Mouse (Mus musculus) heart, embryonic 14.5 days (tissue): ENCODE measurements around the gene Tdrd7. TPM values are rescaled to one million over a fixed set of nuclear protein-coding genes. Genes with fewer than 3 reads are reported as not detected.

ENCODE experiments used
- ATAC-seq: fragments of 200-750 bp; cut with Nextera tagmentation; 2 replicates; pipeline ENCODE4 v1.8.0; 2017; ENCODE audit warnings: low read depth, moderate TSS enrichment; ENCODE audit not compliant: insufficient number of reproducible peaks, insufficient read depth, low FRiP score
- H3K27ac ChIP-seq, 2 experiments: fragments of 200-500 bp in 1 of 2; fragments of 300-500 bp in 1 of 2; sonication (generic) in 1 of 2; replicated peaks in 1 of 2; 2 replicates each; pipeline ENCODE4 v1.5.1; 2012 to 2014; ENCODE audit warnings: low read depth in 2 of 2, low read length in 2 of 2, control low read depth in 1 of 2, mild to moderate bottlenecking in 1 of 2, mixed read lengths in 1 of 2; ENCODE audit not compliant: control insufficient read depth in 1 of 2, insufficient read depth in 1 of 2
- H3K27me3 ChIP-seq: fragments of 300-500 bp; sonication (generic); 2 replicates; pipeline ENCODE4 v1.6.1; 2014; ENCODE audit warnings: mild to moderate bottlenecking, low read length, control low read depth; ENCODE audit not compliant: control insufficient read depth, insufficient read depth
- H3K36me3 ChIP-seq: fragments of 300-500 bp; sonication (generic); 2 replicates; pipeline ENCODE4 v1.6.1; 2014; ENCODE audit warnings: mild to moderate bottlenecking, control low read depth, low read length, mixed read lengths; ENCODE audit not compliant: control insufficient read depth, insufficient read depth
- H3K4me1 ChIP-seq, 2 experiments: fragments of 200-500 bp in 1 of 2; fragments of 300-500 bp in 1 of 2; sonication (generic) in 1 of 2; 2 replicates each; pipeline ENCODE4 v1.6.1; 2012 to 2014; ENCODE audit warnings: low read length in 2 of 2, control low read depth in 1 of 2, mixed read lengths in 1 of 2; ENCODE audit not compliant: control insufficient read depth in 2 of 2, insufficient read depth in 2 of 2
- H3K4me2 ChIP-seq: fragments of 300-500 bp; sonication (generic); 2 replicates; pipeline ENCODE4 v1.6.1; 2014; ENCODE audit warnings: mild to moderate bottlenecking, low read length
- H3K4me3 ChIP-seq, 2 experiments: fragments of 200-500 bp in 1 of 2; fragments of 300-500 bp in 1 of 2; sonication (generic) in 1 of 2; 2 replicates each; pipeline ENCODE4 v1.5.1; 2012 to 2014; ENCODE audit warnings: low read length in 2 of 2, mild to moderate bottlenecking in 2 of 2, control low read depth in 1 of 2, low read depth in 1 of 2, moderate library complexity in 1 of 2; ENCODE audit not compliant: control insufficient read depth in 1 of 2, insufficient read depth in 1 of 2
- H3K9ac ChIP-seq: fragments of 300-500 bp; sonication (generic); 2 replicates; pipeline ENCODE4 v1.6.1; 2014; ENCODE audit warnings: mild to moderate bottlenecking, low read length
- H3K9me3 ChIP-seq: fragments of 300-500 bp; sonication (generic); 2 replicates; pipeline ENCODE4 v1.6.1; 2016; ENCODE audit warnings: low read length, control low read depth; ENCODE audit not compliant: control insufficient read depth
- WGBS: fragments of 180-500 bp; shearing (Covaris S2); extraction: QIAGEN DNeasy Blood & Tissue Kit; methylation state at CpG from one replicate; pipeline ENCODE4 v1.1.7; 2014; 5-methylcytosine and 5-hydroxymethylcytosine counted together
- polyA plus RNA-seq: library from polyadenylated mRNA; unstranded; fragments of >200 nt; fragmentation: Nextera tagmentation; extraction: Ambion mirVana; gene quantifications from 2 replicates; pipeline ENCODE4 v1.2.1, GENCODE M21; 2014

Gene Tdrd7
- polyA plus RNA-seq, 1 experiment from 2014 or later = 19.1 TPM

GRCm38 (mm10) chr4:45976931-45977667 lies 12.0 kb downstream of the Tdrd7 start:
- no peaks in the 10 kb centered on the region for H3K27me3 ChIP-seq
- no peaks in the 10 kb centered on the region for H3K36me3 ChIP-seq
- 78% methylated on average over 6 of the region's 6 CpGs for WGBS
- no peaks in the 10 kb centered on the region for H3K9me3 ChIP-seq
- peaks cover 4 to 14% of the 10 kb centered on the region in 2 experiments for H3K4me1 ChIP-seq
- H3K4me3 ChIP-seq = no peak overlapping the region
- H3K27ac ChIP-seq = no peak overlapping the region
- no peak for ATAC-seq
- no peak overlapping the region for H3K9ac ChIP-seq
- H3K4me2 ChIP-seq = no peak overlapping the region

- ATAC-seq = no peak
- H3K27ac ChIP-seq = no peak overlapping the region
- H3K4me1 ChIP-seq = no peaks in the 10 kb centered on the region
- no peaks in the 10 kb centered on the region for H3K36me3 ChIP-seq
- no peaks in the 10 kb centered on the region for H3K27me3 ChIP-seq
- H3K9ac ChIP-seq = no peak overlapping the region
- H3K9me3 ChIP-seq = no peaks in the 10 kb centered on the region
- no peak overlapping the region for H3K4me2 ChIP-seq
- no peak overlapping the region for H3K4me3 ChIP-seq
- WGBS = 57% methylated on average over 2 of the region's 2 CpGs
Observed at GRCm38 (mm10) chr4:45979916-45980315, 14.8 kb downstream of the Tdrd7 start.

- Histone ChIP-seq H3K9ac (no peak overlapping the region), H3K27ac (no peak overlapping the region), H3K36me3 (no peaks in the 10 kb centered on the region), H3K27me3 (no peaks in the 10 kb centered on the region), H3K4me3 (no peak overlapping the region), H3K4me2 (no peak overlapping the region), H3K9me3 (no peaks in the 10 kb centered on the region), H3K4me1 (no peaks in the 10 kb centered on the region)
- no peak for ATAC-seq
Observed at GRCm38 (mm10) chr4:45981054-45981453, 15.9 kb downstream of the Tdrd7 start.

GRCm38 (mm10) chr4:45990427-45991135 lies 25.4 kb downstream of the Tdrd7 start:
- Histone ChIP-seq H3K4me2 (no peak overlapping the region), H3K9me3 (no peaks in the 10 kb centered on the region), H3K27ac (peak overlapping the region in 1 of 2 experiments; percentile 12; a peak in 1 of 4 replicates), H3K27me3 (no peaks in the 10 kb centered on the region), H3K4me3 (no peak overlapping the region), H3K36me3 (peaks cover 43% of the 10 kb centered on the region), H3K9ac (no peak overlapping the region), H3K4me1 (peaks cover 2 to 12% of the 10 kb centered on the region in 2 experiments; a peak in 3 of 4 replicates)
- whole genome bisulfite sequencing = 47% methylated on average over 6 of the region's 6 CpGs
- no peak for ATAC-seq

- H3K4me2 ChIP-seq = no peak overlapping the region
- WGBS = 81% methylated on average over 4 of the region's 4 CpGs
- ATAC-seq = no peak
- no peak overlapping the region for H3K9ac ChIP-seq
- no peaks in the 10 kb centered on the region for H3K4me1 ChIP-seq
- peaks cover 25% of the 10 kb centered on the region for H3K36me3 ChIP-seq
- no peak overlapping the region for H3K27ac ChIP-seq
- no peaks in the 10 kb centered on the region for H3K9me3 ChIP-seq
- no peaks in the 10 kb centered on the region for H3K27me3 ChIP-seq
- H3K4me3 ChIP-seq = no peak overlapping the region
Observed at GRCm38 (mm10) chr4:45998536-45998935, 33.4 kb downstream of the Tdrd7 start.

GRCm38 (mm10) chr4:46008142-46008793 lies 43.1 kb downstream of the Tdrd7 start:
- Histone ChIP-seq H3K9me3 (no peaks in the 10 kb centered on the region), H3K27ac (peak overlapping the region; percentile 12 to 30; a peak in 2 of 4 replicates), H3K36me3 (peaks cover 49% of the 10 kb centered on the region), H3K9ac (no peak overlapping the region), H3K27me3 (no peaks in the 10 kb centered on the region), H3K4me1 (no peaks in the 10 kb centered on the region; a peak in 1 of 4 replicates), H3K4me2 (no peak overlapping the region), H3K4me3 (no peak overlapping the region)
- peak; percentile 54 for ATAC-seq
- WGBS = 76% methylated on average over 5 of the region's 5 CpGs

GRCm38 (mm10) chr4:46011698-46012097 lies 46.6 kb downstream of the Tdrd7 start:
- Histone ChIP-seq H3K4me3 (no peak overlapping the region), H3K4me2 (no peak overlapping the region), H3K4me1 (no peaks in the 10 kb centered on the region; a peak in 1 of 4 replicates), H3K9ac (no peak overlapping the region), H3K27me3 (no peaks in the 10 kb centered on the region), H3K36me3 (peaks cover 44% of the 10 kb centered on the region), H3K27ac (no peak overlapping the region), H3K9me3 (no peaks in the 10 kb centered on the region)
- no peak for ATAC-seq
- 87% methylated on average over 2 of the region's 2 CpGs for WGBS
